ENCODE assay signal across 24 mouse cellular contexts in genomic region chr15:32286296-32286695, GRCm38 (mm10). TPM values are rescaled to one million over a fixed set of nuclear protein-coding genes. Genes with fewer than 3 reads are reported as not detected.
DNase-seq lines count a peak whose midpoint lies in the region; ATAC-seq lines count a peak whose summit lies in the region.
"Had no signal": no experiment of that assay in that cellular context is flagged by ENCODE, and none has a peak within 500 bp of the region (broad histone marks: within the 10 kb centered on the region; RNA-seq: fewer than 3 reads in every experiment).

No protein-coding gene starts in this region.

- H3K36me3 ChIP-seq in heart, embryonic 12.5 days = no peaks in the 10 kb centered on the region
- no peaks in the 10 kb centered on the region for H3K36me3 ChIP-seq in midbrain, embryonic 11.5 days (ENCODE audit: control insufficient read depth, insufficient read depth, low read length)
- H3K36me3 ChIP-seq in midbrain, embryonic 15.5 days (replicated peaks) = no peaks in the 10 kb centered on the region
- H3K36me3 ChIP-seq: embryonic facial prominence, embryonic 15.5 days; forebrain, embryonic 10.5 days; G1E; hindbrain, embryonic 12.5 days had no signal

- H3K4me2 ChIP-seq in heart, embryonic 12.5 days = no peak overlapping the region
- no peak overlapping the region for H3K4me2 ChIP-seq in midbrain, embryonic 11.5 days
- no peak overlapping the region for H3K4me2 ChIP-seq in midbrain, embryonic 15.5 days
- H3K4me2 ChIP-seq: embryonic facial prominence, embryonic 15.5 days; hindbrain, embryonic 12.5 days had no signal

- H3K9me3 ChIP-seq in heart, embryonic 12.5 days (replicated peaks) = no peaks in the 10 kb centered on the region
- no peaks in the 10 kb centered on the region for H3K9me3 ChIP-seq in midbrain, embryonic 11.5 days (ENCODE audit: control insufficient read depth, low read length)
- no peaks in the 10 kb centered on the region for H3K9me3 ChIP-seq in midbrain, embryonic 15.5 days
- H3K9me3 ChIP-seq: embryonic facial prominence, embryonic 15.5 days; forebrain, embryonic 10.5 days; G1E; hindbrain, embryonic 12.5 days had no signal

- no peaks in the 10 kb centered on the region for H3K27me3 ChIP-seq in heart, embryonic 12.5 days (replicated peaks)
- H3K27me3 ChIP-seq in midbrain, embryonic 11.5 days (ENCODE audit: control insufficient read depth, insufficient read depth, low read length) = no peaks in the 10 kb centered on the region
- H3K27me3 ChIP-seq in midbrain, embryonic 15.5 days (replicated peaks) = no peaks in the 10 kb centered on the region
- H3K27me3 ChIP-seq: embryonic facial prominence, embryonic 15.5 days; hindbrain, embryonic 12.5 days had no signal

- no peak overlapping the region for H3K4me3 ChIP-seq in heart, embryonic 12.5 days
- no peak overlapping the region for H3K4me3 ChIP-seq in midbrain, embryonic 11.5 days (ENCODE audit: low read depth, low read length)
- H3K4me3 ChIP-seq in midbrain, embryonic 15.5 days = no peak overlapping the region
- H3K4me3 ChIP-seq: embryonic facial prominence, embryonic 15.5 days; erythroblast, embryonic 14.5 days; forebrain, embryonic 10.5 days; hindbrain, embryonic 12.5 days had no signal

- peaks cover 19% of the 10 kb centered on the region for H3K4me1 ChIP-seq in heart, embryonic 12.5 days (replicated peaks)
- H3K4me1 ChIP-seq in midbrain, embryonic 11.5 days (ENCODE audit: control insufficient read depth, insufficient read depth, low read length) = no peaks in the 10 kb centered on the region
- H3K4me1 ChIP-seq in midbrain, embryonic 15.5 days = no peaks in the 10 kb centered on the region

- peak; percentile 55 for DNase-seq in gastrocnemius, adult 18-20 months (ENCODE audit: low spot score)
- no peak for DNase-seq in gastrocnemius, postnatal 10 days
- peak; percentile 59 to 61 for DNase-seq in heart, adult 18-20 months
- peak; percentile 37 for DNase-seq in midbrain, embryonic 11.5 days (ENCODE audit: low spot score, missing footprints)
- DNase-seq in skeletal muscle tissue, adult 2 months (ENCODE audit: low read depth, low spot score) = peak; percentile 41
- no peak for DNase-seq in right cerebral cortex, postnatal 4 days
- DNase-seq: adrenal gland, postnatal 10 days; B cell, adult 2 months; cerebellum, adult 11 months; cerebellum, adult 8-10 months; cerebellum, postnatal 14 days; embryo, embryonic 11 days; kidney, adult 11 months had no signal

- H3K9ac ChIP-seq in heart, embryonic 12.5 days = no peak overlapping the region
- no peak overlapping the region for H3K9ac ChIP-seq in midbrain, embryonic 11.5 days (ENCODE audit: low read length)
- H3K9ac ChIP-seq in midbrain, embryonic 15.5 days = no peak overlapping the region
- H3K9ac ChIP-seq: embryonic facial prominence, embryonic 15.5 days; hindbrain, embryonic 12.5 days had no signal

- no peak for ATAC-seq in heart, embryonic 12.5 days (ENCODE audit: insufficient number of reproducible peaks, low FRiP score)
- no peak for ATAC-seq in midbrain, embryonic 11.5 days (ENCODE audit: low FRiP score)
- ATAC-seq in midbrain, embryonic 15.5 days (replicated peaks) = no peak
- ATAC-seq: CD4-positive, CD25-positive, alpha-beta regulatory T cell, adult 4 months; forebrain, embryonic 14.5 days; hindbrain, embryonic 16.5 days had no signal

- WGBS in heart, embryonic 12.5 days = 73% methylated on average over 3 of the region's 3 CpGs
- WGBS in midbrain, embryonic 11.5 days = 82% methylated on average over 3 of the region's 3 CpGs
- WGBS in midbrain, embryonic 15.5 days = 88% methylated on average over 3 of the region's 3 CpGs

- no peak overlapping the region for H3K27ac ChIP-seq in heart, embryonic 12.5 days (ENCODE audit: poor library complexity, severe bottlenecking)
- no peak overlapping the region for H3K27ac ChIP-seq in midbrain, embryonic 11.5 days (ENCODE audit: low read depth, low read length)
- H3K27ac ChIP-seq in midbrain, embryonic 15.5 days = no peak overlapping the region
- H3K27ac ChIP-seq: embryonic facial prominence, embryonic 15.5 days; forebrain, embryonic 10.5 days; hindbrain, embryonic 12.5 days had no signal

RNA-seq across cellular contexts. Expression of gene Sema5a, which starts 41.7 kb away (rescaled TPM):
- 1 to 10 TPM; 2.3 to 2.9 TPM for total RNA-seq in gastrocnemius, adult 18-20 months (2021)
- total RNA-seq in gastrocnemius, postnatal 10 days (2021) = 10 to 100 TPM; 20.7 to 27.4 TPM
- total RNA-seq in heart, adult 18-20 months (2021) = 1 to 10 TPM; 4.7 to 6.9 TPM
- 3.9 and 4.6 TPM in 2 replicates for polyA plus RNA-seq in heart, embryonic 12.5 days (2016; fragmentation: Nextera tagmentation; extraction: Ambion mirVana)
- 3.4 and 3.5 TPM in 2 replicates for polyA plus RNA-seq in midbrain, embryonic 11.5 days (2014; fragmentation: Nextera tagmentation; extraction: Ambion mirVana)
- polyA plus RNA-seq in midbrain, embryonic 15.5 days (2015; fragmentation: Nextera tagmentation; extraction: Ambion mirVana) = 6.5 and 8.7 TPM in 2 replicates
- total RNA-seq: common myeloid progenitor, adult 5-6 weeks had no signal
- polyA plus RNA-seq: erythroblast, embryonic 14.5 days; G1E had no signal

Comparison
In these comparisons a context has a peak if more than half of its experiments do, and no peak if none do; other contexts are left out.
1. DNase-seq: peak in gastrocnemius, adult 18-20 months (single experiment), heart, adult 18-20 months (2 of 2), midbrain, embryonic 11.5 days (single experiment) and skeletal muscle tissue, adult 2 months (single experiment); none in gastrocnemius, postnatal 10 days (single experiment) and right cerebral cortex, postnatal 4 days (single experiment).